Comparison of ENCODE assay signal across 13 mouse cellular contexts in genomic region chr7:142320906-142321305, GRCm38 (mm10). TPM values are rescaled to one million over a fixed set of nuclear protein-coding genes. Genes with fewer than 3 reads are reported as not detected.
DNase-seq lines count a peak whose midpoint lies in the region; ATAC-seq and TF ChIP-seq lines count a peak whose summit lies in the region.
"Had no signal": no experiment of that assay in that cellular context is flagged by ENCODE, and none has a peak within 500 bp of the region (broad histone marks: within the 10 kb centered on the region; RNA-seq: fewer than 3 reads in every experiment).

No protein-coding gene starts in this region.

- no peak overlapping the region; the same call in 1 of the 2 replicates for H3K9ac ChIP-seq in intestine, embryonic 14.5 days (ENCODE audit: low read length)
- H3K9ac ChIP-seq in intestine, postnatal 0 days (ENCODE audit: low read depth, low read length), result no peak overlapping the region
- H3K9ac ChIP-seq in embryonic facial prominence, embryonic 12.5 days, result no peak overlapping the region
- H3K9ac ChIP-seq in hindbrain, postnatal 0 days (replicated peaks; ENCODE audit: low read length), result no peak overlapping the region
- no peak overlapping the region for H3K9ac ChIP-seq in limb, embryonic 11.5 days (ENCODE audit: low read length)

- H3K27ac ChIP-seq in intestine, embryonic 14.5 days (ENCODE audit: low read depth), result peak overlapping the region; percentile 76
- H3K27ac ChIP-seq in intestine, postnatal 0 days (ENCODE audit: low read depth, low read length), result no peak overlapping the region
- H3K27ac ChIP-seq in embryonic facial prominence, embryonic 12.5 days, result peak overlapping the region; percentile 75
- 0 out of 2 replicates have a peak overlapping the region, but pooled peaks have one; percentile 15 for H3K27ac ChIP-seq in hindbrain, postnatal 0 days
- peak overlapping the region; percentile 31 for H3K27ac ChIP-seq in limb, embryonic 11.5 days (replicated peaks; ENCODE audit: low read depth, low read length)
- H3K27ac ChIP-seq: macrophage had no signal

- no peaks in the 10 kb centered on the region for H3K27me3 ChIP-seq in intestine, embryonic 14.5 days (replicated peaks; ENCODE audit: control insufficient read depth, insufficient read depth, low read length)
- H3K27me3 ChIP-seq in intestine, postnatal 0 days (replicated peaks; ENCODE audit: control insufficient read depth, insufficient read depth, low read length), result no peaks in the 10 kb centered on the region
- no peaks in the 10 kb centered on the region for H3K27me3 ChIP-seq in embryonic facial prominence, embryonic 12.5 days
- H3K27me3 ChIP-seq in hindbrain, postnatal 0 days (ENCODE audit: insufficient read depth, low read length), result no peaks in the 10 kb centered on the region
- H3K27me3 ChIP-seq in limb, embryonic 11.5 days (ENCODE audit: control insufficient read depth, insufficient read depth, low read length), result no peaks in the 10 kb centered on the region

- no peak overlapping the region for H3K4me2 ChIP-seq in intestine, embryonic 14.5 days (ENCODE audit: low read length)
- no peak overlapping the region for H3K4me2 ChIP-seq in intestine, postnatal 0 days (replicated peaks; ENCODE audit: low read depth)
- no peak overlapping the region for H3K4me2 ChIP-seq in embryonic facial prominence, embryonic 12.5 days (replicated peaks)
- no peak overlapping the region for H3K4me2 ChIP-seq in hindbrain, postnatal 0 days (ENCODE audit: low read depth, low read length)
- no peak overlapping the region for H3K4me2 ChIP-seq in limb, embryonic 11.5 days (ENCODE audit: low read depth, severe bottlenecking)

- peaks cover 44% of the 10 kb centered on the region; the same call in 1 of the 2 replicates for H3K4me1 ChIP-seq in intestine, embryonic 14.5 days (replicated peaks; ENCODE audit: control insufficient read depth, insufficient read depth, low read length)
- H3K4me1 ChIP-seq in intestine, postnatal 0 days (replicated peaks; ENCODE audit: control insufficient read depth, insufficient read depth, low read length), result no peaks in the 10 kb centered on the region
- peaks cover 23% of the 10 kb centered on the region; the same call in 1 of the 2 replicates for H3K4me1 ChIP-seq in embryonic facial prominence, embryonic 12.5 days
- 0 out of 2 replicates have a peak, but pooled peaks cover 4% of the 10 kb centered on the region for H3K4me1 ChIP-seq in hindbrain, postnatal 0 days (ENCODE audit: insufficient read depth, low read length)
- H3K4me1 ChIP-seq in limb, embryonic 11.5 days (ENCODE audit: control insufficient read depth, insufficient read depth, low read length), result peaks cover 10% of the 10 kb centered on the region; the same call in 1 of the 2 replicates

- ATAC-seq in intestine, embryonic 14.5 days (replicated peaks; ENCODE audit: low FRiP score, low TSS enrichment, low read depth), result no peak
- no peak for ATAC-seq in intestine, postnatal 0 days
- no peak for ATAC-seq in embryonic facial prominence, embryonic 12.5 days (ENCODE audit: insufficient number of reproducible peaks, insufficient read depth, low FRiP score, low TSS enrichment)
- ATAC-seq in hindbrain, postnatal 0 days, result peak; percentile 25; the same call in 1 of the 2 replicates
- ATAC-seq in limb, embryonic 11.5 days (ENCODE audit: insufficient number of reproducible peaks, low FRiP score, low TSS enrichment, low read depth), result no peak
- no peak for ATAC-seq in megakaryocyte-erythroid progenitor cell, adult 5-6 weeks (replicated peaks; ENCODE audit: low FRiP score, low TSS enrichment, poor library complexity, severe bottlenecking)

- no peaks in the 10 kb centered on the region for H3K36me3 ChIP-seq in intestine, embryonic 14.5 days (ENCODE audit: control insufficient read depth, insufficient read depth, low read length)
- no peaks in the 10 kb centered on the region for H3K36me3 ChIP-seq in intestine, postnatal 0 days (ENCODE audit: control insufficient read depth, insufficient read depth)
- H3K36me3 ChIP-seq in embryonic facial prominence, embryonic 12.5 days, result no peaks in the 10 kb centered on the region
- H3K36me3 ChIP-seq in hindbrain, postnatal 0 days (ENCODE audit: insufficient read depth, low read length), result no peaks in the 10 kb centered on the region
- no peaks in the 10 kb centered on the region for H3K36me3 ChIP-seq in limb, embryonic 11.5 days (ENCODE audit: control insufficient read depth, insufficient read depth, low read length)

- WGBS in intestine, embryonic 14.5 days, result 29% methylated on average over 2 of the region's 2 CpGs
- 42% methylated on average over 2 of the region's 2 CpGs for WGBS in intestine, postnatal 0 days
- WGBS in embryonic facial prominence, embryonic 12.5 days, result 25% methylated on average over 2 of the region's 2 CpGs
- 42% methylated on average over 2 of the region's 2 CpGs for WGBS in hindbrain, postnatal 0 days
- 28% methylated on average over 2 of the region's 2 CpGs for WGBS in limb, embryonic 11.5 days

- no peak for DNase-seq in intestine, embryonic 14.5 days (ENCODE audit: low spot score)
- no peak for DNase-seq in hindbrain, postnatal 0 days (ENCODE audit: low spot score)
- DNase-seq in limb, embryonic 11.5 days (ENCODE audit: low spot score), result no peak
- no peak for DNase-seq in adrenal gland, postnatal 36 days
- DNase-seq: cerebellum, adult 8-10 months had no signal

- no peak overlapping the region for H3K4me3 ChIP-seq in intestine, embryonic 14.5 days (ENCODE audit: low read depth, low read length)
- no peak overlapping the region for H3K4me3 ChIP-seq in intestine, postnatal 0 days (ENCODE audit: low read depth, low read length)
- H3K4me3 ChIP-seq in embryonic facial prominence, embryonic 12.5 days, result no peak overlapping the region
- no peak overlapping the region for H3K4me3 ChIP-seq in hindbrain, postnatal 0 days (ENCODE audit: low read length)
- no peak overlapping the region for H3K4me3 ChIP-seq in limb, embryonic 11.5 days (ENCODE audit: low read depth, low read length)

- no peaks in the 10 kb centered on the region for H3K9me3 ChIP-seq in intestine, embryonic 14.5 days (ENCODE audit: control insufficient read depth, low read length)
- no peaks in the 10 kb centered on the region for H3K9me3 ChIP-seq in intestine, postnatal 0 days (ENCODE audit: control insufficient read depth)
- H3K9me3 ChIP-seq in embryonic facial prominence, embryonic 12.5 days, result no peaks in the 10 kb centered on the region
- H3K9me3 ChIP-seq in hindbrain, postnatal 0 days (ENCODE audit: low read length), result no peaks in the 10 kb centered on the region
- H3K9me3 ChIP-seq in limb, embryonic 11.5 days (ENCODE audit: control insufficient read depth, low read length), result no peaks in the 10 kb centered on the region

- no peak for TF ChIP-seq CTCF in intestine, postnatal 0 days (IDR thresholded peaks at IDR 0.05; ENCODE audit: low read depth)
- 0 out of 2 replicates have a peak, but pooled peaks have one; percentile 5 for TF ChIP-seq CTCF in hindbrain, postnatal 0 days (IDR thresholded peaks at IDR 0.05; ENCODE audit: low read depth)

RNA-seq across cellular contexts. Expression of gene Krtap5-4, which starts 17.6 kb away (rescaled TPM):
- polyA plus RNA-seq in intestine, embryonic 14.5 days (2014; fragmentation: Nextera tagmentation; extraction: Ambion mirVana), result not detected in 2 replicates
- not detected in 2 replicates for polyA plus RNA-seq in intestine, postnatal 0 days (2015; fragmentation: Nextera tagmentation; extraction: Ambion mirVana)
- not detected in 2 replicates for polyA plus RNA-seq in embryonic facial prominence, embryonic 12.5 days (2016; fragmentation: Nextera tagmentation; extraction: Ambion mirVana)
- not detected in 2 replicates for total RNA-seq in hindbrain, postnatal 0 days (2014; rRNA removed)
- not detected in 2 replicates for polyA plus RNA-seq in hindbrain, postnatal 0 days (2015; fragmentation: Nextera tagmentation; extraction: Ambion mirVana)
- not detected in 2 replicates for polyA plus RNA-seq in limb, embryonic 11.5 days (2014; fragmentation: Nextera tagmentation; extraction: Ambion mirVana)
- not detected for total RNA-seq in adrenal gland, postnatal 36 days (2021)
- total RNA-seq in megakaryocyte-erythroid progenitor cell, adult 5-6 weeks (2014; fragmentation: Nextera tagmentation), result not detected in 2 replicates
- total RNA-seq in megakaryocyte-erythroid progenitor cell, adult 5-6 weeks (2017), result not detected in 2 replicates
- total RNA-seq: gastrocnemius, adult 18-20 months; hematopoietic stem cell, adult 5-6 weeks had no signal
- polyA plus RNA-seq: liver, embryonic 16.5 days; macrophage; neural tube, embryonic 11.5 days had no signal

RNA-seq across cellular contexts. Expression of gene Krtap5-1, which starts 24.0 kb away (rescaled TPM):
- 0.42 TPM in 1 of 2 replicates, not detected in the other for polyA plus RNA-seq in intestine, embryonic 14.5 days (2014; fragmentation: Nextera tagmentation; extraction: Ambion mirVana)
- polyA plus RNA-seq in intestine, postnatal 0 days (2015; fragmentation: Nextera tagmentation; extraction: Ambion mirVana), result not detected in 2 replicates
- polyA plus RNA-seq in embryonic facial prominence, embryonic 12.5 days (2016; fragmentation: Nextera tagmentation; extraction: Ambion mirVana), result not detected in 2 replicates
- total RNA-seq in hindbrain, postnatal 0 days (2014; rRNA removed), result not detected in 2 replicates
- polyA plus RNA-seq in hindbrain, postnatal 0 days (2015; fragmentation: Nextera tagmentation; extraction: Ambion mirVana), result not detected in 2 replicates
- polyA plus RNA-seq in limb, embryonic 11.5 days (2014; fragmentation: Nextera tagmentation; extraction: Ambion mirVana), result not detected in 2 replicates
- total RNA-seq in adrenal gland, postnatal 36 days (2021), result not detected
- total RNA-seq in megakaryocyte-erythroid progenitor cell, adult 5-6 weeks (2014; fragmentation: Nextera tagmentation), result not detected in 2 replicates
- not detected in 2 replicates for total RNA-seq in megakaryocyte-erythroid progenitor cell, adult 5-6 weeks (2017)
- total RNA-seq: gastrocnemius, adult 18-20 months; hematopoietic stem cell, adult 5-6 weeks had no signal
- polyA plus RNA-seq: liver, embryonic 16.5 days; macrophage; neural tube, embryonic 11.5 days had no signal

RNA-seq across cellular contexts. Expression of gene Gm4559, which starts 46.7 kb away (rescaled TPM):
- not detected in 2 replicates for polyA plus RNA-seq in intestine, embryonic 14.5 days (2014; fragmentation: Nextera tagmentation; extraction: Ambion mirVana)
- not detected in 2 replicates for polyA plus RNA-seq in intestine, postnatal 0 days (2015; fragmentation: Nextera tagmentation; extraction: Ambion mirVana)
- polyA plus RNA-seq in embryonic facial prominence, embryonic 12.5 days (2016; fragmentation: Nextera tagmentation; extraction: Ambion mirVana), result not detected in 2 replicates
- not detected in 2 replicates for total RNA-seq in hindbrain, postnatal 0 days (2014; rRNA removed)
- not detected in 2 replicates for polyA plus RNA-seq in hindbrain, postnatal 0 days (2015; fragmentation: Nextera tagmentation; extraction: Ambion mirVana)
- not detected in 2 replicates for polyA plus RNA-seq in limb, embryonic 11.5 days (2014; fragmentation: Nextera tagmentation; extraction: Ambion mirVana)
- total RNA-seq in adrenal gland, postnatal 36 days (2021), result not detected
- not detected in 2 replicates for total RNA-seq in megakaryocyte-erythroid progenitor cell, adult 5-6 weeks (2014; fragmentation: Nextera tagmentation)
- not detected in 2 replicates for total RNA-seq in megakaryocyte-erythroid progenitor cell, adult 5-6 weeks (2017)
- total RNA-seq: gastrocnemius, adult 18-20 months; hematopoietic stem cell, adult 5-6 weeks had no signal
- polyA plus RNA-seq: liver, embryonic 16.5 days; macrophage; neural tube, embryonic 11.5 days had no signal

RNA-seq across cellular contexts. Expression of gene Ifitm10, which starts 52.6 kb away (rescaled TPM):
- 1.7 and 2.1 TPM in 2 replicates for polyA plus RNA-seq in intestine, embryonic 14.5 days (2014; fragmentation: Nextera tagmentation; extraction: Ambion mirVana)
- 1.5 and 1.6 TPM in 2 replicates for polyA plus RNA-seq in intestine, postnatal 0 days (2015; fragmentation: Nextera tagmentation; extraction: Ambion mirVana)
- polyA plus RNA-seq in embryonic facial prominence, embryonic 12.5 days (2016; fragmentation: Nextera tagmentation; extraction: Ambion mirVana), result 2.3 and 2.9 TPM in 2 replicates
- total RNA-seq in hindbrain, postnatal 0 days (2014; rRNA removed), result 22.7 and 25.4 TPM in 2 replicates
- 17.2 and 19.9 TPM in 2 replicates for polyA plus RNA-seq in hindbrain, postnatal 0 days (2015; fragmentation: Nextera tagmentation; extraction: Ambion mirVana)
- polyA plus RNA-seq in limb, embryonic 11.5 days (2014; fragmentation: Nextera tagmentation; extraction: Ambion mirVana), result 0.27 and 0.72 TPM in 2 replicates
- 1 to 10 TPM; 3.0 to 4.4 TPM for total RNA-seq in adrenal gland, postnatal 36 days (2021)
- 2.3 TPM in 1 of 2 replicates, not detected in the other for total RNA-seq in megakaryocyte-erythroid progenitor cell, adult 5-6 weeks (2014; fragmentation: Nextera tagmentation)
- not detected in 2 replicates for total RNA-seq in megakaryocyte-erythroid progenitor cell, adult 5-6 weeks (2017)
- total RNA-seq: hematopoietic stem cell, adult 5-6 weeks had no signal
- polyA plus RNA-seq: macrophage; neural tube, embryonic 11.5 days had no signal
